Mouse (Mus musculus) embryonic facial prominence, embryonic 15.5 days (tissue): ENCODE measurements at regions not wholly inside any gene's neighbourhood (a gene's known extent, or its start where the extent isn't known, plus 50 kb on each side); places are given as distances from the start of the nearest gene placed in this dataset.

ENCODE experiments used
- ATAC-seq: fragments of 200-750 bp; cut with Nextera tagmentation; 2 replicates; pipeline ENCODE4 v1.8.0; 2017; ENCODE audit warnings: low read depth, moderate TSS enrichment; ENCODE audit not compliant: insufficient number of reproducible peaks, low FRiP score, low TSS enrichment
- H3K27ac ChIP-seq: fragments of 300-500 bp; sonication (generic); replicated peaks from 2 replicates; pipeline ENCODE4 v1.5.1; 2015; ENCODE audit warnings: mild to moderate bottlenecking, inconsistent platforms
- H3K27me3 ChIP-seq: fragments of 300-500 bp; sonication (generic); 2 replicates; pipeline ENCODE4 v1.6.1; 2015; ENCODE audit warnings: inconsistent platforms
- H3K36me3 ChIP-seq: fragments of 300-500 bp; sonication (generic); 2 replicates; pipeline ENCODE4 v1.6.1; 2015; ENCODE audit warnings: mild to moderate bottlenecking, inconsistent platforms
- H3K4me1 ChIP-seq: fragments of 300-500 bp; sonication (generic); 2 replicates; pipeline ENCODE4 v1.6.1; 2015; ENCODE audit warnings: inconsistent platforms
- H3K4me2 ChIP-seq: fragments of 300-500 bp; sonication (generic); replicated peaks from 2 replicates; pipeline ENCODE4 v1.6.1; 2015; ENCODE audit warnings: mild to moderate bottlenecking, inconsistent platforms
- H3K4me3 ChIP-seq: fragments of 300-500 bp; sonication (generic); replicated peaks from 2 replicates; pipeline ENCODE4 v1.5.1; 2015; ENCODE audit warnings: mild to moderate bottlenecking, inconsistent platforms
- H3K9ac ChIP-seq: fragments of 300-500 bp; sonication (generic); 2 replicates; pipeline ENCODE4 v1.6.1; 2015; ENCODE audit warnings: inconsistent platforms
- H3K9me3 ChIP-seq: fragments of 300-500 bp; sonication (generic); replicated peaks from 2 replicates; pipeline ENCODE4 v1.6.1; 2016; ENCODE audit warnings: inconsistent platforms
- WGBS: fragments of 180-500 bp; shearing (Covaris S2); methylation state at CpG from one replicate; pipeline ENCODE4 v1.1.7; 2015; 5-methylcytosine and 5-hydroxymethylcytosine counted together

GRCm38 (mm10) chr9:51523471-51523870 lies 194.8 kb upstream of the 1810046K07Rik start:
- Histone ChIP-seq H3K27me3 (no peaks in the 10 kb centered on the region), H3K4me3 (no peak overlapping the region)
- no peak for ATAC-seq

GRCm38 (mm10) chr9:51525906-51526305 lies 197.2 kb upstream of the 1810046K07Rik start:
- WGBS: 83% methylated on average over 4 of the region's 4 CpGs
- H3K4me3 ChIP-seq: no peak overlapping the region
- no peak overlapping the region for H3K27ac ChIP-seq
- no peaks in the 10 kb centered on the region for H3K27me3 ChIP-seq
- H3K9ac ChIP-seq: no peak overlapping the region
- H3K4me2 ChIP-seq: no peak overlapping the region
- H3K4me1 ChIP-seq: no peaks in the 10 kb centered on the region
- no peaks in the 10 kb centered on the region for H3K36me3 ChIP-seq
- ATAC-seq: no peak
- H3K9me3 ChIP-seq: no peaks in the 10 kb centered on the region

More at GRCm38 (mm10) chr9:51523471-51523870, 194.8 kb upstream of the 1810046K07Rik start:
- Histone ChIP-seq H3K4me1 (no peaks in the 10 kb centered on the region), H3K4me2 (no peak overlapping the region), H3K9ac (no peak overlapping the region), H3K9me3 (no peaks in the 10 kb centered on the region), H3K36me3 (no peaks in the 10 kb centered on the region), H3K27ac (no peak overlapping the region)

DNA sequence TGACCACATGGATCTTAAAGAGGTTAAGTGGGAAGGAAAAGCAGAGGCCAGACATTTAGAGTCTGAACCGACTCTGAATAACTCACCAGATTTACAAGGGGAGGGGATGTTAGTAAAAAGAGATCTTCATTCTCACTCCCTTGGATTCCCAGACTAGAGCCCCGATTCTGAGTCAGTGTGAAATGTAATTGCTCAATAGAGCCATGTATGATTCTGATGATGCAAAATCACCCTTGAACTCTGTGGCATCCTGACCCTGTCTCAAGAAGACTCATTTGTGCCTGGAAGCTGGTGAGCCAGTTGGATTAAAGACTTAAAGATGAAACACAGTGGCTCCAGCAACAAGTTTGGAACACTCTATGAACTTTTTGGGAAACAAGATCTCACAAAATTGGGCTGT lies 210.2 kb upstream of the 1810046K07Rik start:
- Histone ChIP-seq H3K9me3 (no peaks in the 10 kb centered on the region), H3K36me3 (no peaks in the 10 kb centered on the region), H3K27me3 (no peaks in the 10 kb centered on the region), H3K27ac (no peak overlapping the region), H3K4me3 (no peak overlapping the region), H3K4me1 (no peaks in the 10 kb centered on the region), H3K4me2 (no peak overlapping the region), H3K9ac (no peak overlapping the region)
- no peak for ATAC-seq
- WGBS: 53% methylated on average over 2 of the region's 2 CpGs

GRCm38 (mm10) chr9:51541940-51542339 lies 213.2 kb upstream of the 1810046K07Rik start:
- 85% methylated on average over 3 of the region's 3 CpGs for WGBS
- Histone ChIP-seq H3K27ac (no peak overlapping the region), H3K4me2 (no peak overlapping the region), H3K9ac (no peak overlapping the region), H3K27me3 (no peaks in the 10 kb centered on the region), H3K4me1 (no peaks in the 10 kb centered on the region), H3K36me3 (no peaks in the 10 kb centered on the region), H3K4me3 (no peak overlapping the region), H3K9me3 (no peaks in the 10 kb centered on the region)
- no peak for ATAC-seq

- no peak for ATAC-seq
- H3K4me2 ChIP-seq: no peak overlapping the region
- H3K36me3 ChIP-seq: no peaks in the 10 kb centered on the region
- no peaks in the 10 kb centered on the region for H3K9me3 ChIP-seq
- H3K27me3 ChIP-seq: no peaks in the 10 kb centered on the region
- H3K4me3 ChIP-seq: no peak overlapping the region
- 76% methylated on average over 5 of the region's 5 CpGs for WGBS
- no peaks in the 10 kb centered on the region for H3K4me1 ChIP-seq
- no peak overlapping the region for H3K9ac ChIP-seq
- no peak overlapping the region for H3K27ac ChIP-seq
Measured at GRCm38 (mm10) chr9:51572040-51572439, 193.1 kb upstream of the Arhgap20 start.

GRCm38 (mm10) chr9:51581601-51582000 lies 183.5 kb upstream of the Arhgap20 start:
- Histone ChIP-seq H3K4me3 (no peak overlapping the region), H3K4me1 (no peaks in the 10 kb centered on the region), H3K36me3 (no peaks in the 10 kb centered on the region), H3K9me3 (no peaks in the 10 kb centered on the region), H3K4me2 (no peak overlapping the region), H3K27ac (no peak overlapping the region), H3K9ac (no peak overlapping the region), H3K27me3 (0 out of 2 replicates have a peak, but pooled peaks cover 3% of the 10 kb centered on the region)
- ATAC-seq: no peak
- 76% methylated on average over 3 of the region's 3 CpGs for WGBS

GRCm38 (mm10) chr9:51593707-51594106 lies 171.4 kb upstream of the Arhgap20 start:
- 55% methylated on average over 3 of the region's 3 CpGs for WGBS
- no peaks in the 10 kb centered on the region for H3K36me3 ChIP-seq

DNA sequence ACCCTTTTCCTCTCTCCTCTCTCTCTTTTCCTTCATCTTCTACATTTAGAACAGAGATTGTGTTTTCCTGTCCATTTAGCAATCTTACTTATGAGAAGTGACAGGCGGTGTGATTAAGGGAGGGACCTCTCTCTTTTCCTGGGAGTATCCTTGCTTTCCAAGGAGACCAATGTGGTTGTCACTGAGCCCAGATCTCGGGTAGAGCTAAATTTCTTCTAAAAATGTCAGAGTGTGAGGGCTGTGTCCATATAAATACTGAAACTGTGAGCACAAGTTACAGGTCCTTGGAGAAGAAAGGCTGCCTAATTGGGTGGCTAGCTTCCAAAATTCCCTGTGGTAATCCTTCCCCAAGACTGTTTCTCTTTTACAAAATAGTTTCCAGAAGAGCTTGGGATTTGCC lies 166.4 kb upstream of the Arhgap20 start:
- H3K27ac ChIP-seq: no peak overlapping the region
- H3K4me2 ChIP-seq: no peak overlapping the region
- H3K9ac ChIP-seq: no peak overlapping the region
- 0 out of 2 replicates have a peak, but pooled peaks cover 2% of the 10 kb centered on the region for H3K4me1 ChIP-seq
- H3K4me3 ChIP-seq: no peak overlapping the region
- no peaks in the 10 kb centered on the region for H3K27me3 ChIP-seq
- H3K36me3 ChIP-seq: no peaks in the 10 kb centered on the region
- no peaks in the 10 kb centered on the region for H3K9me3 ChIP-seq
- ATAC-seq: no peak
- 55% methylated on average over 2 of the region's 2 CpGs for WGBS

More at GRCm38 (mm10) chr9:51593707-51594106, 171.4 kb upstream of the Arhgap20 start:
- Histone ChIP-seq H3K4me2 (no peak overlapping the region), H3K27me3 (no peaks in the 10 kb centered on the region), H3K4me3 (no peak overlapping the region), H3K27ac (no peak overlapping the region), H3K9me3 (no peaks in the 10 kb centered on the region), H3K4me1 (0 out of 2 replicates have a peak, but pooled peaks cover under 1% of the 10 kb centered on the region), H3K9ac (no peak overlapping the region)
- no peak for ATAC-seq

GRCm38 (mm10) chr9:51608158-51608557 lies 157.0 kb upstream of the Arhgap20 start:
- ATAC-seq: no peak
- 71% methylated on average over 1 of the region's 1 CpGs for WGBS

DNA sequence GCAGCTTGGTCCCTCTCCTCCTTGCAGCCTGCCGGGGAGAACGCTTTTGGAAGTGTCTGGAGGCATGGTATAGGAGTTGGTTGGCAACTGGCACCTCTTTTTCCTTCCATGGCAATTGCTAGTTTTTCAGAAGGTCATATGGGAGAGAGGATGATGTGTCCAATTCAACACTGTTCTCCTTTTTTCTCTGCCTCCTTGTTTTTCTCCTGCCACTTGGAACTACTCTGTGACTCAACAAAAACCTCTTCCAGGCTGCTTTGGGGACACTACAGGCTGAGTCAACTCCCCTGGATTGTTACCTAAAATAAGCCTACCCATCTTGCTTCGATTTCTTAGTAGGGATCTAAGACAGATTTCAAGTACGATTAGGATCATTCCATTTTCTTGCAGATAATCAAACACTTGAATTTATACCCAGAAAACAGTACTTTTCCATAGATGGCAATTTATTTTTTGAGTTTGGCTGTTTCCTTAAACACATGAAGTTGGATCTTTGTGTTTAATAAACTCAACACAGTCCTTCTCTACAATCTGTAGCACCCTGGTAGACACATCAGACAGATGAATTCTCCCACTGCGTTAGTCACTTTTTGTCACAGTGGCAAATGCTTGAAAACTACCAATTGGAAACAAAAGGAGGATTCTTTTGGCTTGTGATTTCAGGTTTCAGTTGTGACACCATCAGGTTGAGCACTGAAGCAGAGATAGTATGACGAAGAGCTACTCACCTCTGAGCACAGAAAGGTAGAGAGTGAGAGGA lies 156.3 kb upstream of the Arhgap20 start:
- 84% methylated on average over 6 of the region's 6 CpGs for WGBS
- Histone ChIP-seq H3K27ac (no peak overlapping the region), H3K36me3 (no peaks in the 10 kb centered on the region), H3K9ac (no peak overlapping the region), H3K27me3 (no peaks in the 10 kb centered on the region), H3K4me3 (no peak overlapping the region), H3K4me1 (no peaks in the 10 kb centered on the region), H3K9me3 (no peaks in the 10 kb centered on the region), H3K4me2 (no peak overlapping the region)
- no peak for ATAC-seq

More at GRCm38 (mm10) chr9:51608158-51608557, 157.0 kb upstream of the Arhgap20 start:
- Histone ChIP-seq H3K9ac (no peak overlapping the region), H3K36me3 (no peaks in the 10 kb centered on the region), H3K27ac (no peak overlapping the region), H3K4me3 (no peak overlapping the region), H3K27me3 (no peaks in the 10 kb centered on the region), H3K4me2 (no peak overlapping the region), H3K9me3 (no peaks in the 10 kb centered on the region), H3K4me1 (no peaks in the 10 kb centered on the region)

GRCm38 (mm10) chr9:51626156-51626555 lies 139.0 kb upstream of the Arhgap20 start:
- H3K4me3 ChIP-seq: no peak overlapping the region
- no peak overlapping the region for H3K4me2 ChIP-seq
- ATAC-seq: no peak
- H3K4me1 ChIP-seq: no peaks in the 10 kb centered on the region
- H3K27me3 ChIP-seq: no peaks in the 10 kb centered on the region
- no peaks in the 10 kb centered on the region for H3K9me3 ChIP-seq
- H3K9ac ChIP-seq: no peak overlapping the region
- WGBS: 84% methylated on average over 4 of the region's 4 CpGs
- H3K36me3 ChIP-seq: no peaks in the 10 kb centered on the region
- no peak overlapping the region for H3K27ac ChIP-seq

GRCm38 (mm10) chr9:51636097-51636496 lies 129.0 kb upstream of the Arhgap20 start:
- Histone ChIP-seq H3K4me2 (no peak overlapping the region), H3K4me3 (no peak overlapping the region), H3K9me3 (no peaks in the 10 kb centered on the region), H3K9ac (no peak overlapping the region), H3K27me3 (no peaks in the 10 kb centered on the region), H3K4me1 (peaks cover 11% of the 10 kb centered on the region; the same call in 1 of the 2 replicates), H3K27ac (no peak overlapping the region), H3K36me3 (no peaks in the 10 kb centered on the region)
- 88% methylated on average over 2 of the region's 2 CpGs for WGBS
- no peak for ATAC-seq
